Mouse (Mus musculus): ENCODE data around the gene Prok1. TPM values are rescaled to one million over a fixed set of nuclear protein-coding genes. Genes with fewer than 3 reads are reported as not detected.

Prok1 gene
- total and polyA plus RNA-seq, 3 experiments: not detected

GRCm38 (mm10) chr3:107238471-107238980, 981 bp downstream of the Prok1 start:
- Histone ChIP-seq H3K4me1 (ENCODE audit: control insufficient read depth in 1 of 2, insufficient read depth in 2 of 2) (no peaks in the 10 kb centered on the region), H3K9ac (ENCODE audit: insufficient read depth, low read depth) (no peak overlapping the region), H3K27ac (ENCODE audit: insufficient read depth, low read depth) (no peak overlapping the region), H3K36me3 (replicated peaks in 1 of 2; ENCODE audit: control insufficient read depth in 1 of 2, insufficient read depth in 1 of 2, low read length in 1 of 2) (no peaks in the 10 kb centered on the region), H3K27me3 (replicated peaks) (peaks cover 12% of the 10 kb centered on the region), H3K4me3 (replicated peaks in 1 of 3; ENCODE audit: low read depth in 2 of 3, low read length in 2 of 3, poor library complexity in 1 of 3) (no peak overlapping the region), H3K79me2 (replicated peaks; ENCODE audit: control insufficient read depth, extremely low read depth, insufficient read depth, poor library complexity, severe bottlenecking) (no peaks in the 10 kb centered on the region), H3K9me3 (replicated peaks; ENCODE audit: low read length) (no peaks in the 10 kb centered on the region), H3K4me2 (ENCODE audit: insufficient read depth, low read depth, poor library complexity, severe bottlenecking) (no peak overlapping the region)
- in situ Hi-C loops (cut with MboI; ENCODE audit: low pct_ligation_motif_present, low pct_unique_long_range_greater_than_20kb, low sequenced_read_pairs): no loop called here
- no peak for TF ChIP-seq RAD21 (IDR thresholded peaks at IDR 0.05; ENCODE audit: low read depth, low read length)
- no peak for TF ChIP-seq CHD1 (IDR thresholded peaks at IDR 0.05; ENCODE audit: low read depth, low read length)
- TF ChIP-seq E2F4 (IDR thresholded peaks at IDR 0.05; ENCODE audit: insufficient replicate concordance, low read depth, low read length): no peak
- no peak for DNase-seq (ENCODE audit: extremely low read depth)
- dilution Hi-C loops (cut with MboI; ENCODE audit: extremely low pct_ligation_motif_present, extremely low pct_unique_long_range_greater_than_20kb, low sequenced_read_pairs): no loop called here

- dilution Hi-C loops (cut with MboI; ENCODE audit: extremely low pct_ligation_motif_present, extremely low pct_unique_long_range_greater_than_20kb, low sequenced_read_pairs): no loop called here
- no peak overlapping the region for H3K4me2 ChIP-seq (ENCODE audit: insufficient read depth, low read depth, poor library complexity, severe bottlenecking)
Observed at GRCm38 (mm10) chr3:107238051-107238450, 1.5 kb downstream of the Prok1 start.

GRCm38 (mm10) chr3:107233945-107234344, 5.6 kb downstream of the Prok1 start:
- Histone ChIP-seq H3K9ac (ENCODE audit: insufficient read depth, low read depth) (no peak overlapping the region), H3K27me3 (replicated peaks) (no peaks in the 10 kb centered on the region), H3K4me3 (replicated peaks in 1 of 3; ENCODE audit: low read depth in 2 of 3, low read length in 2 of 3, poor library complexity in 1 of 3) (no peak overlapping the region), H3K79me2 (replicated peaks; ENCODE audit: control insufficient read depth, extremely low read depth, insufficient read depth, poor library complexity, severe bottlenecking) (no peaks in the 10 kb centered on the region), H3K4me2 (ENCODE audit: insufficient read depth, low read depth, poor library complexity, severe bottlenecking) (no peak overlapping the region), H3K9me3 (replicated peaks; ENCODE audit: low read length) (no peaks in the 10 kb centered on the region), H3K27ac (ENCODE audit: insufficient read depth, low read depth) (no peak overlapping the region), H3K4me1 (ENCODE audit: control insufficient read depth in 1 of 2, insufficient read depth in 2 of 2) (peaks cover 0 to 7% of the 10 kb centered on the region in 2 experiments; a peak in 2 of 4 replicates), H3K36me3 (replicated peaks in 1 of 2; ENCODE audit: control insufficient read depth in 1 of 2, insufficient read depth in 1 of 2, low read length in 1 of 2) (no peaks in the 10 kb centered on the region)
- TF ChIP-seq RAD21 (IDR thresholded peaks at IDR 0.05; ENCODE audit: low read depth, low read length): no peak
- TF ChIP-seq MAFK (IDR thresholded peaks at IDR 0.05; ENCODE audit: insufficient replicate concordance, low read length): no peak
- TF ChIP-seq TBP (conservative IDR thresholded peaks at IDR 0.05; ENCODE audit: low read depth, low read length): no peak
- TF ChIP-seq POLR2A (IDR thresholded peaks at IDR 0.05; ENCODE audit: low read depth, low read length): no peak
- TF ChIP-seq GABPA (IDR thresholded peaks at IDR 0.05; ENCODE audit: insufficient replicate concordance, low read depth, low read length): no peak
- TF ChIP-seq ZMIZ1 (IDR thresholded peaks at IDR 0.05; ENCODE audit: low read depth, low read length): no peak
- no peak for TF ChIP-seq USF1 (IDR thresholded peaks at IDR 0.05; ENCODE audit: low read depth, low read length)
- no peak for TF ChIP-seq MEF2A (IDR thresholded peaks at IDR 0.05; ENCODE audit: borderline replicate concordance, low read depth, low read length)
- TF ChIP-seq SIN3A (IDR thresholded peaks at IDR 0.05; ENCODE audit: low read length): no peak
- TF ChIP-seq JUND (conservative IDR thresholded peaks at IDR 0.05; ENCODE audit: low read depth, low read length): no peak
- no peak for TF ChIP-seq SMC3 (IDR thresholded peaks at IDR 0.05; ENCODE audit: low read depth, low read length)
- no peak for TF ChIP-seq MYC (IDR thresholded peaks at IDR 0.05; ENCODE audit: low read depth, low read length)
- TF ChIP-seq MAZ (IDR thresholded peaks at IDR 0.05; ENCODE audit: low read depth, low read length): no peak
- no peak for TF ChIP-seq EP300 (IDR thresholded peaks at IDR 0.05; ENCODE audit: low read length)
- TF ChIP-seq POLR2AphosphoS2 (IDR thresholded peaks at IDR 0.05; ENCODE audit: low read depth, low read length): no peak
- DNase-seq (ENCODE audit: extremely low read depth): no peak
- in situ Hi-C loops (cut with MboI; ENCODE audit: low pct_ligation_motif_present, low pct_unique_long_range_greater_than_20kb, low sequenced_read_pairs) (no loop called here), dilution Hi-C loops (cut with MboI; ENCODE audit: extremely low pct_ligation_motif_present, extremely low pct_unique_long_range_greater_than_20kb, low sequenced_read_pairs) (no loop called here)

More at GRCm38 (mm10) chr3:107238051-107238450, 1.5 kb downstream of the Prok1 start:
- Histone ChIP-seq H3K36me3 (replicated peaks in 1 of 2; ENCODE audit: control insufficient read depth in 1 of 2, insufficient read depth in 1 of 2, low read length in 1 of 2) (no peaks in the 10 kb centered on the region), H3K9ac (ENCODE audit: insufficient read depth, low read depth) (no peak overlapping the region), H3K27me3 (replicated peaks) (peaks cover 8% of the 10 kb centered on the region), H3K4me3 (replicated peaks in 1 of 3; ENCODE audit: low read depth in 2 of 3, low read length in 2 of 3, poor library complexity in 1 of 3) (no peak overlapping the region), H3K4me1 (ENCODE audit: control insufficient read depth in 1 of 2, insufficient read depth in 2 of 2) (peaks cover 0 to 4% of the 10 kb centered on the region in 2 experiments; a peak in 2 of 4 replicates), H3K9me3 (replicated peaks; ENCODE audit: low read length) (no peaks in the 10 kb centered on the region), H3K27ac (ENCODE audit: insufficient read depth, low read depth) (no peak overlapping the region), H3K79me2 (replicated peaks; ENCODE audit: control insufficient read depth, extremely low read depth, insufficient read depth, poor library complexity, severe bottlenecking) (no peaks in the 10 kb centered on the region)
- TF ChIP-seq UBTF (IDR thresholded peaks at IDR 0.05; ENCODE audit: low read depth, low read length) (no peak), GABPA (IDR thresholded peaks at IDR 0.05; ENCODE audit: insufficient replicate concordance, low read depth, low read length) (no peak), CHD1 (IDR thresholded peaks at IDR 0.05; ENCODE audit: low read depth, low read length) (no peak), PAX5 (IDR thresholded peaks at IDR 0.05; ENCODE audit: low read length) (no peak), E2F4 (IDR thresholded peaks at IDR 0.05; ENCODE audit: insufficient replicate concordance, low read depth, low read length) (no peak), MYC (IDR thresholded peaks at IDR 0.05; ENCODE audit: low read depth, low read length) (no peak), CHD2 (IDR thresholded peaks at IDR 0.05; ENCODE audit: low read length) (no peak), JUN (IDR thresholded peaks at IDR 0.05; ENCODE audit: insufficient read depth, low read depth, low read length) (no peak), MAX (IDR thresholded peaks at IDR 0.05; ENCODE audit: low read length) (no peak), HCFC1 (IDR thresholded peaks at IDR 0.05; ENCODE audit: low read depth, low read length) (no peak), ETS1 (conservative IDR thresholded peaks at IDR 0.05; ENCODE audit: low read depth, low read length) (no peak), MEF2A (IDR thresholded peaks at IDR 0.05; ENCODE audit: borderline replicate concordance, low read depth, low read length) (no peak), SIN3A (IDR thresholded peaks at IDR 0.05; ENCODE audit: low read length) (no peak), JUND (conservative IDR thresholded peaks at IDR 0.05; ENCODE audit: low read depth, low read length) (no peak)
- no peak for DNase-seq (ENCODE audit: extremely low read depth)
- in situ Hi-C loops (cut with MboI; ENCODE audit: low pct_ligation_motif_present, low pct_unique_long_range_greater_than_20kb, low sequenced_read_pairs): no loop called here

Measured in CH12.LX (cell line).